Mouse (Mus musculus) embryonic facial prominence, embryonic 13.5 days (tissue): ENCODE results near the gene Fam189a1. TPM values are rescaled to one million over a fixed set of nuclear protein-coding genes. Genes with fewer than 3 reads are reported as not detected.
A peak's percentile ranks its signal among the peaks of the same experiment; 100 is the strongest.

Experiments used
- ATAC-seq: fragments of 200-750 bp; cut with Nextera tagmentation; 2 replicates; pipeline ENCODE4 v1.8.0; 2017; ENCODE audit warnings: low read depth; ENCODE audit not compliant: insufficient number of reproducible peaks, insufficient read depth, low FRiP score, low TSS enrichment
- H3K27ac ChIP-seq: fragments of 300-500 bp; sonication (generic); 2 replicates; pipeline ENCODE4 v1.5.1; 2015; ENCODE audit warnings: moderate library complexity, mild to moderate bottlenecking, inconsistent platforms
- H3K27me3 ChIP-seq: fragments of 300-500 bp; sonication (generic); 2 replicates; pipeline ENCODE4 v1.6.1; 2015; ENCODE audit warnings: mild to moderate bottlenecking, inconsistent platforms
- H3K36me3 ChIP-seq: fragments of 300-500 bp; sonication (generic); 2 replicates; pipeline ENCODE4 v1.6.1; 2015; ENCODE audit warnings: mild to moderate bottlenecking, inconsistent platforms
- H3K4me1 ChIP-seq: fragments of 300-500 bp; sonication (generic); 2 replicates; pipeline ENCODE4 v1.6.1; 2015; ENCODE audit warnings: inconsistent platforms
- H3K4me2 ChIP-seq: fragments of 300-500 bp; sonication (generic); 2 replicates; pipeline ENCODE4 v1.6.1; 2015; ENCODE audit warnings: moderate library complexity, mild to moderate bottlenecking, inconsistent platforms
- H3K4me3 ChIP-seq: fragments of 300-500 bp; sonication (generic); 2 replicates; pipeline ENCODE4 v1.5.1; 2015; ENCODE audit warnings: mild to moderate bottlenecking, inconsistent platforms
- H3K9ac ChIP-seq: fragments of 300-500 bp; sonication (generic); 2 replicates; pipeline ENCODE4 v1.6.1; 2015; ENCODE audit warnings: mild to moderate bottlenecking, inconsistent platforms
- H3K9me3 ChIP-seq: fragments of 300-500 bp; sonication (generic); 2 replicates; pipeline ENCODE4 v1.6.1; 2016; ENCODE audit warnings: inconsistent platforms
- WGBS: fragments of 180-500 bp; shearing (Covaris S2); methylation state at CpG from one replicate; pipeline ENCODE4 v1.1.7; 2015; ENCODE audit warnings: mixed read lengths; 5-methylcytosine and 5-hydroxymethylcytosine counted together
- polyA plus RNA-seq: library from polyadenylated mRNA; unstranded; fragments of >200 nt; fragmentation: Nextera tagmentation; extraction: Ambion mirVana; gene quantifications from 2 replicates; pipeline ENCODE4 v1.2.1, GENCODE M21; 2015

Fam189a1 gene
- polyA plus RNA-seq, 1 experiment from 2014 or later = 3.5 TPM

- WGBS = 66% methylated on average over 4 of the region's 4 CpGs
- no peak overlapping the region for H3K9ac ChIP-seq
- H3K9me3 ChIP-seq = no peaks in the 10 kb centered on the region
- H3K4me2 ChIP-seq = no peak overlapping the region
- H3K27ac ChIP-seq = no peak overlapping the region
- no peak overlapping the region for H3K4me3 ChIP-seq
- ATAC-seq = no peak
- no peaks in the 10 kb centered on the region for H3K36me3 ChIP-seq
- H3K4me1 ChIP-seq = peaks cover 3% of the 10 kb centered on the region; the same call in 1 of the 2 replicates
- no peaks in the 10 kb centered on the region for H3K27me3 ChIP-seq
Measured at GRCm38 (mm10) chr7:64779501-64779900, 376.9 kb downstream of the Fam189a1 start.

- no peak overlapping the region for H3K4me2 ChIP-seq
- H3K27ac ChIP-seq = no peak overlapping the region
- no peaks in the 10 kb centered on the region for H3K27me3 ChIP-seq
- peaks cover 3% of the 10 kb centered on the region; the same call in 1 of the 2 replicates for H3K4me1 ChIP-seq
- H3K36me3 ChIP-seq = no peaks in the 10 kb centered on the region
- ATAC-seq = no peak
- H3K9ac ChIP-seq = no peak overlapping the region
- no peak overlapping the region for H3K4me3 ChIP-seq
- no peaks in the 10 kb centered on the region for H3K9me3 ChIP-seq
- WGBS = 88% methylated on average over 13 of the region's 13 CpGs
Measured at GRCm38 (mm10) chr7:64776708-64777489, 379.5 kb downstream of the Fam189a1 start.

GRCm38 (mm10) chr7:64773465-64773864 is 382.9 kb downstream of the Fam189a1 start:
- Histone ChIP-seq H3K36me3 (no peaks in the 10 kb centered on the region), H3K4me1 (peaks cover 14% of the 10 kb centered on the region; the same call in 1 of the 2 replicates), H3K9me3 (no peaks in the 10 kb centered on the region), H3K4me3 (no peak overlapping the region), H3K27ac (no peak overlapping the region), H3K4me2 (no peak overlapping the region), H3K9ac (no peak overlapping the region), H3K27me3 (no peaks in the 10 kb centered on the region)
- ATAC-seq = no peak
- WGBS = 45% methylated on average over 10 of the region's 10 CpGs

- Histone ChIP-seq H3K36me3 (no peaks in the 10 kb centered on the region), H3K9me3 (no peaks in the 10 kb centered on the region), H3K4me2 (no peak overlapping the region), H3K4me1 (peaks cover 14% of the 10 kb centered on the region; the same call in 1 of the 2 replicates), H3K4me3 (no peak overlapping the region), H3K27me3 (no peaks in the 10 kb centered on the region), H3K27ac (no peak overlapping the region), H3K9ac (no peak overlapping the region)
- ATAC-seq = no peak
- WGBS = 73% methylated on average over 8 of the region's 8 CpGs
Measured at GRCm38 (mm10) chr7:64770779-64771390, 385.5 kb downstream of the Fam189a1 start.

- Histone ChIP-seq H3K4me3 (no peak overlapping the region), H3K9me3 (no peaks in the 10 kb centered on the region), H3K4me2 (no peak overlapping the region), H3K36me3 (no peaks in the 10 kb centered on the region), H3K27ac (no peak overlapping the region), H3K27me3 (no peaks in the 10 kb centered on the region), H3K4me1 (peaks cover 14% of the 10 kb centered on the region; the same call in 1 of the 2 replicates), H3K9ac (no peak overlapping the region)
- ATAC-seq = no peak
- 53% methylated on average over 7 of the region's 7 CpGs for WGBS
Measured at GRCm38 (mm10) chr7:64769768-64770167, 386.6 kb downstream of the Fam189a1 start.

- Histone ChIP-seq H3K4me3 (no peak overlapping the region), H3K4me1 (peaks cover 11% of the 10 kb centered on the region; the same call in 1 of the 2 replicates), H3K4me2 (no peak overlapping the region), H3K9me3 (no peaks in the 10 kb centered on the region), H3K27me3 (no peaks in the 10 kb centered on the region), H3K36me3 (no peaks in the 10 kb centered on the region), H3K27ac (no peak overlapping the region), H3K9ac (no peak overlapping the region)
- no peak for ATAC-seq
- 75% methylated on average over 3 of the region's 3 CpGs for WGBS
Measured at GRCm38 (mm10) chr7:64765595-64765994, 390.8 kb downstream of the Fam189a1 start.

GRCm38 (mm10) chr7:64755141-64755540 is 401.2 kb downstream of the Fam189a1 start:
- H3K36me3 ChIP-seq = no peaks in the 10 kb centered on the region
- H3K27me3 ChIP-seq = no peaks in the 10 kb centered on the region
- 0 out of 2 replicates have a peak, but pooled peaks cover 2% of the 10 kb centered on the region for H3K4me1 ChIP-seq
- no peak overlapping the region for H3K4me2 ChIP-seq
- H3K9ac ChIP-seq = no peak overlapping the region
- no peak for ATAC-seq
- H3K27ac ChIP-seq = no peak overlapping the region
- WGBS = 79% methylated on average over 7 of the region's 7 CpGs
- no peak overlapping the region for H3K4me3 ChIP-seq
- no peaks in the 10 kb centered on the region for H3K9me3 ChIP-seq

GRCm38 (mm10) chr7:64754161-64754560 is 402.2 kb downstream of the Fam189a1 start:
- 79% methylated on average over 7 of the region's 7 CpGs for WGBS
- Histone ChIP-seq H3K27me3 (no peaks in the 10 kb centered on the region), H3K27ac (no peak overlapping the region), H3K36me3 (no peaks in the 10 kb centered on the region), H3K9me3 (no peaks in the 10 kb centered on the region), H3K4me3 (no peak overlapping the region), H3K9ac (no peak overlapping the region), H3K4me1 (0 out of 2 replicates have a peak, but pooled peaks cover 2% of the 10 kb centered on the region), H3K4me2 (no peak overlapping the region)
- no peak for ATAC-seq

- no peak for ATAC-seq
- 71% methylated on average over 6 of the region's 6 CpGs for WGBS
- H3K27me3 ChIP-seq = no peaks in the 10 kb centered on the region
- no peaks in the 10 kb centered on the region for H3K9me3 ChIP-seq
- no peak overlapping the region for H3K9ac ChIP-seq
- H3K4me3 ChIP-seq = no peak overlapping the region
- H3K4me2 ChIP-seq = no peak overlapping the region
- H3K27ac ChIP-seq = no peak overlapping the region
- H3K36me3 ChIP-seq = no peaks in the 10 kb centered on the region
- 0 out of 2 replicates have a peak, but pooled peaks cover 2% of the 10 kb centered on the region for H3K4me1 ChIP-seq
Measured at GRCm38 (mm10) chr7:64753678-64754077, 402.7 kb downstream of the Fam189a1 start.

GRCm38 (mm10) chr7:64752133-64752532 is 404.2 kb downstream of the Fam189a1 start:
- WGBS = 86% methylated on average over 7 of the region's 7 CpGs
- no peak for ATAC-seq

GRCm38 (mm10) chr7:64751465-64751864 is 404.9 kb downstream of the Fam189a1 start:
- ATAC-seq = 0 out of 2 replicates have a peak, but pooled peaks have one; percentile 20
- Histone ChIP-seq H3K9me3 (no peaks in the 10 kb centered on the region), H3K4me2 (no peak overlapping the region), H3K4me1 (0 out of 2 replicates have a peak, but pooled peaks cover 2% of the 10 kb centered on the region), H3K9ac (no peak overlapping the region), H3K36me3 (no peaks in the 10 kb centered on the region), H3K4me3 (no peak overlapping the region), H3K27ac (no peak overlapping the region), H3K27me3 (no peaks in the 10 kb centered on the region)
- 27% methylated on average over 5 of the region's 5 CpGs for WGBS

More at GRCm38 (mm10) chr7:64752133-64752532, 404.2 kb downstream of the Fam189a1 start:
- Histone ChIP-seq H3K36me3 (no peaks in the 10 kb centered on the region), H3K4me2 (no peak overlapping the region), H3K4me1 (0 out of 2 replicates have a peak, but pooled peaks cover 2% of the 10 kb centered on the region), H3K4me3 (no peak overlapping the region), H3K27me3 (no peaks in the 10 kb centered on the region), H3K9me3 (no peaks in the 10 kb centered on the region), H3K9ac (no peak overlapping the region), H3K27ac (no peak overlapping the region)

GRCm38 (mm10) chr7:64743610-64744009 is 412.8 kb downstream of the Fam189a1 start:
- Histone ChIP-seq H3K4me1 (no peaks in the 10 kb centered on the region), H3K4me3 (no peak overlapping the region), H3K9ac (no peak overlapping the region), H3K4me2 (no peak overlapping the region), H3K36me3 (no peaks in the 10 kb centered on the region), H3K27ac (no peak overlapping the region), H3K27me3 (no peaks in the 10 kb centered on the region), H3K9me3 (no peaks in the 10 kb centered on the region)
- ATAC-seq = no peak
- 83% methylated on average over 7 of the region's 7 CpGs for WGBS
